Mouse (Mus musculus) spleen, embryonic (tissue): ENCODE data around the gene Tmem158.

Source experiments
- CTCF ChIA-PET: fragments of 350-600 bp; sonication (Branson Sonifier 250); formaldehyde crosslinking; loops from one replicate; lab custom pipeline; 2022; lab: Charles Lee

The Tmem158 gene

GRCm38 (mm10) chr9:123245146-123245545 lies 15.4 kb downstream of the Tmem158 start:
- CTCF ChIA-PET: no interaction called here

- CTCF ChIA-PET: no interaction called here
Observed at GRCm38 (mm10) chr9:123243988-123244387, 16.6 kb downstream of the Tmem158 start.

- CTCF ChIA-PET: no interaction called here
Observed at GRCm38 (mm10) chr9:123241191-123241590, 19.4 kb downstream of the Tmem158 start.

- CTCF ChIA-PET: no interaction called here
Observed at GRCm38 (mm10) chr9:123240751-123241150, 19.8 kb downstream of the Tmem158 start.

- CTCF ChIA-PET: no interaction called here
Observed at GRCm38 (mm10) chr9:123240271-123240670, 20.3 kb downstream of the Tmem158 start.

- CTCF ChIA-PET: interaction anchor here (0.6 kb wide), 1 partner anchor 200 kb away, joined by 3 read pairs; no protein-coding TSS in a partner anchor
Observed at GRCm38 (mm10) chr9:123239651-123240050, 20.9 kb downstream of the Tmem158 start.

- CTCF ChIA-PET: no interaction called here
Observed at GRCm38 (mm10) chr9:123238256-123239045, 22.1 kb downstream of the Tmem158 start.

GRCm38 (mm10) chr9:123237739-123238138 lies 22.8 kb downstream of the Tmem158 start:
- CTCF ChIA-PET: no interaction called here

- CTCF ChIA-PET: no interaction called here
Observed at GRCm38 (mm10) chr9:123235621-123236020, 24.9 kb downstream of the Tmem158 start.

GRCm38 (mm10) chr9:123229826-123230225 lies 30.7 kb downstream of the Tmem158 start:
- CTCF ChIA-PET: no interaction called here

- CTCF ChIA-PET: no interaction called here
Observed at GRCm38 (mm10) chr9:123228671-123229070, 31.9 kb downstream of the Tmem158 start.

- CTCF ChIA-PET: no interaction called here
Observed at GRCm38 (mm10) chr9:123227106-123227750, 33.3 kb downstream of the Tmem158 start.

- CTCF ChIA-PET: no interaction called here
Observed at GRCm38 (mm10) chr9:123224863-123225431, 35.6 kb downstream of the Tmem158 start.

- CTCF ChIA-PET: no interaction called here
Observed at GRCm38 (mm10) chr9:123219826-123220225, 40.7 kb downstream of the Tmem158 start.

GRCm38 (mm10) chr9:123215621-123216440 lies 44.7 kb downstream of the Tmem158 start, which contains the start of gene Cdcp1:
Gene Cdcp1 (minus strand): TSS chr9:123216038.
- CTCF ChIA-PET: no interaction called here

GRCm38 (mm10) chr9:123213371-123213770 lies 47.2 kb downstream of the Tmem158 start:
- CTCF ChIA-PET: no interaction called here
